Comparison of ENCODE assay signal across 7 mouse cellular contexts in genomic region chr4:142077572-142078271, GRCm38 (mm10). TPM values are rescaled to one million over a fixed set of nuclear protein-coding genes. Genes with fewer than 3 reads are reported as not detected.
A peak's percentile ranks its signal among the peaks of the same experiment; 100 is the strongest.
DNase-seq lines count a peak whose midpoint lies in the region; ATAC-seq and TF ChIP-seq lines count a peak whose summit lies in the region.

No protein-coding gene starts in this region.

- H3K4me1 ChIP-seq in intestine, postnatal 0 days (replicated peaks; ENCODE audit: control insufficient read depth, insufficient read depth, low read length) = peaks cover 15% of the 10 kb centered on the region; the same call in 1 of the 2 replicates

- H3K9me3 ChIP-seq in intestine, postnatal 0 days (ENCODE audit: control insufficient read depth) = no peaks in the 10 kb centered on the region

- POLR2A ChIA-PET in Patski (lab: Charles Lee) = interaction anchor here (0.6 kb wide), 1 partner anchor 51 kb away, joined by 5 read pairs; no protein-coding TSS in a partner anchor

- 43% methylated on average over 18 of the region's 18 CpGs for WGBS in intestine, postnatal 0 days
- WGBS in macrophage (ENCODE audit: missing documents) = 24% methylated on average over 18 of the region's 18 CpGs

- in situ Hi-C loops in Patski (cut with MboI; ENCODE audit: low pct_unique_long_range_greater_than_20kb) = no loop called here

- peaks cover 94% of the 10 kb centered on the region for H3K79me2 ChIP-seq in macrophage (ENCODE audit: inconsistent target)

- no peaks in the 10 kb centered on the region for H3K27me3 ChIP-seq in Patski
- no peaks in the 10 kb centered on the region for H3K27me3 ChIP-seq in intestine, postnatal 0 days (replicated peaks; ENCODE audit: control insufficient read depth, insufficient read depth, low read length)

- intact Hi-C loops in left cerebral cortex, postnatal 14 days (cut with DNase I) = no loop called here

- H3K36me3 ChIP-seq in intestine, postnatal 0 days (ENCODE audit: control insufficient read depth, insufficient read depth) = no peaks in the 10 kb centered on the region; the same call in 1 of the 2 replicates
- H3K36me3 ChIP-seq in macrophage (ENCODE audit: inconsistent target) = no peaks in the 10 kb centered on the region

- no peak overlapping the region for H3K9ac ChIP-seq in intestine, postnatal 0 days (ENCODE audit: low read depth, low read length)

- CTCF ChIA-PET in Patski (lab: Charles Lee) = interaction anchor here (1.1 kb wide), 1 partner anchor 72 kb away, joined by 4 read pairs; no protein-coding TSS in a partner anchor

- H3K4me3 ChIP-seq in intestine, postnatal 0 days (ENCODE audit: low read depth, low read length) = no peak overlapping the region
- no peak overlapping the region for H3K4me3 ChIP-seq in macrophage (ENCODE audit: inconsistent target)

- peak; percentile 39 for ATAC-seq in Patski
- ATAC-seq in common myeloid progenitor, adult 5-6 weeks (replicated peaks; ENCODE audit: low read depth, poor library complexity, severe bottlenecking) = peak; percentile 79
- ATAC-seq in intestine, postnatal 0 days = no peak

- peak overlapping the region; percentile 28 for H3K4me2 ChIP-seq in intestine, postnatal 0 days (replicated peaks; ENCODE audit: low read depth)

- DNase-seq in left cerebral cortex, postnatal 14 days (ENCODE audit: low spot score in 2 of 2) = peak; percentile 45 to 69
- DNase-seq in left cerebral cortex, adult 9 months (ENCODE audit: low spot score in 2 of 2) = no peak
- DNase-seq in Patski (ENCODE audit: low read depth, low spot score) = no peak
- DNase-seq in yolk sac, embryonic 10.5 days (ENCODE audit: low spot score) = no peak

- TF ChIP-seq CTCF in Patski (IDR thresholded peaks at IDR 0.05) = no peak
- TF ChIP-seq CTCF in intestine, postnatal 0 days (IDR thresholded peaks at IDR 0.05; ENCODE audit: low read depth) = no peak

- H3K27ac ChIP-seq in intestine, postnatal 0 days (ENCODE audit: low read depth, low read length) = peak overlapping the region; percentile 3; the same call in 1 of the 2 replicates
- peak overlapping the region; percentile 63 for H3K27ac ChIP-seq in macrophage

RNA-seq across cellular contexts. Expression of gene Tmem51, which starts 6.4 kb away (rescaled TPM):
- 1 to 10 TPM; 6.9 to 7.5 TPM for total RNA-seq in left cerebral cortex, postnatal 14 days (2021)
- polyA plus RNA-seq in Patski (2021) (10.3 TPM), macrophage (2018) (18.5 to 64.2 TPM (median 46.5 TPM) in 3 replicates)
- 0.39 and 0.41 TPM in 2 replicates for total RNA-seq in common myeloid progenitor, adult 5-6 weeks (2017)
- 212 and 256 TPM in 2 replicates for polyA plus RNA-seq in intestine, postnatal 0 days (2015; fragmentation: Nextera tagmentation; extraction: Ambion mirVana)
- 10 to 100 TPM in 15 of 26 experiments, 1 to 10 TPM in 11; 1.0 to 26.5 (median 13.6) TPM for total RNA-seq in macrophage (2018; cell fraction: chromatin; rRNA removed)
- 10 to 100 TPM; 10.7 to 55.1 (median 38.2) TPM for total RNA-seq in macrophage (2018; cell fraction: cytosol; rRNA removed)
- total RNA-seq in macrophage (2018; cell fraction: nucleus; rRNA removed) = 10 to 100 TPM; 13.4 to 65.3 (median 42.6) TPM

Comparison
In these comparisons a context has a peak if more than half of its experiments do, and no peak if none do; other contexts are left out.
1. DNase-seq: peak in left cerebral cortex, postnatal 14 days (2 of 2); none in left cerebral cortex, adult 9 months (0 of 2), Patski (single experiment) and yolk sac, embryonic 10.5 days (single experiment).